Mouse (Mus musculus) neural tube, embryonic 13.5 days (tissue): ENCODE results near the gene Kif26b. TPM values are rescaled to one million over a fixed set of nuclear protein-coding genes. Genes with fewer than 3 reads are reported as not detected.

Source experiments
- ATAC-seq: fragments of 200-750 bp; cut with Nextera tagmentation; 2 replicates; pipeline ENCODE4 v1.8.0; 2017; ENCODE audit warnings: low read depth, mild to moderate bottlenecking, moderate TSS enrichment, moderate library complexity
- H3K27ac ChIP-seq: fragments of 300-500 bp; sonication (generic); replicated peaks from 2 replicates; pipeline ENCODE4 v1.5.1; 2015; ENCODE audit warnings: moderate library complexity, mild to moderate bottlenecking, inconsistent platforms
- H3K27me3 ChIP-seq: fragments of 300-500 bp; sonication (generic); 2 replicates; pipeline ENCODE4 v1.6.1; 2015; ENCODE audit warnings: mild to moderate bottlenecking, inconsistent platforms
- H3K36me3 ChIP-seq: fragments of 300-500 bp; sonication (generic); 2 replicates; pipeline ENCODE4 v1.6.1; 2015; ENCODE audit warnings: mild to moderate bottlenecking, inconsistent platforms
- H3K4me1 ChIP-seq: fragments of 300-500 bp; sonication (generic); replicated peaks from 2 replicates; pipeline ENCODE4 v1.6.1; 2015; ENCODE audit warnings: inconsistent platforms
- H3K4me2 ChIP-seq: fragments of 300-500 bp; sonication (generic); 2 replicates; pipeline ENCODE4 v1.6.1; 2015; ENCODE audit warnings: inconsistent platforms, mild to moderate bottlenecking, moderate library complexity
- H3K4me3 ChIP-seq: fragments of 300-500 bp; sonication (generic); 2 replicates; pipeline ENCODE4 v1.5.1; 2015; ENCODE audit warnings: mild to moderate bottlenecking, inconsistent platforms
- H3K9ac ChIP-seq: fragments of 300-500 bp; sonication (generic); 2 replicates; pipeline ENCODE4 v1.6.1; 2015; ENCODE audit warnings: moderate library complexity, mild to moderate bottlenecking, inconsistent platforms
- H3K9me3 ChIP-seq: fragments of 300-500 bp; sonication (generic); 2 replicates; pipeline ENCODE4 v1.6.1; 2016; ENCODE audit warnings: inconsistent platforms
- WGBS: fragments of 180-500 bp; shearing (Covaris S2); methylation state at CpG from one replicate; pipeline ENCODE4 v1.1.7; 2015; 5-methylcytosine and 5-hydroxymethylcytosine counted together
- polyA plus RNA-seq: library from polyadenylated mRNA; unstranded; fragments of >200 nt; fragmentation: Nextera tagmentation; extraction: Ambion mirVana; gene quantifications from 2 replicates; pipeline ENCODE4 v1.2.1, GENCODE M21; 2015

The Kif26b gene
- polyA plus RNA-seq, 1 experiment from 2014 or later, result 10.5 TPM

DNA sequence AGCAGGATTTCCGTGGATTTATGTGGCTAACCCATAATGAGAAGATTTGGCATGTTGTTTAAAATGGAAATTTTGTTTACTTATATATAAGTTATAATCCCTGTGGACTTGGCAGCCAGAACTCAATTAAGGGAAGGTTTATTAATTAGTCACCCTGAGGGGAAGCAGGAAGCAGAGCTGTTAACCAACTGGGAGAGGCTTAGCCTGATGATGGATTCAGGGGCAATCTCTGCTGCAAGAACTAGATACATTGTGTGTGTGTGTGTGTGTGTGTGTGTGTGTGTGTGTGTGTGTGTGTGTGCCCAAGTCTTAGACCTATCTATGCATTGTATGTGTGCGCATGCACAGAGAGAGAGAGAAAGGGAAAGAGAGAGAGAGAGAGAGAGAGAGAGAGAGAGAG is 348.0 kb downstream of the Kif26b start:
- no peak for ATAC-seq
- Histone ChIP-seq H3K27ac (no peak overlapping the region), H3K4me3 (no peak overlapping the region), H3K9me3 (no peaks in the 10 kb centered on the region), H3K9ac (no peak overlapping the region), H3K27me3 (no peaks in the 10 kb centered on the region), H3K4me1 (0 out of 2 replicates have a peak, but pooled peaks cover 4% of the 10 kb centered on the region), H3K4me2 (no peak overlapping the region), H3K36me3 (peaks cover 35% of the 10 kb centered on the region; the same call in 1 of the 2 replicates)
- 64% methylated on average over 2 of the region's 2 CpGs for WGBS

DNA sequence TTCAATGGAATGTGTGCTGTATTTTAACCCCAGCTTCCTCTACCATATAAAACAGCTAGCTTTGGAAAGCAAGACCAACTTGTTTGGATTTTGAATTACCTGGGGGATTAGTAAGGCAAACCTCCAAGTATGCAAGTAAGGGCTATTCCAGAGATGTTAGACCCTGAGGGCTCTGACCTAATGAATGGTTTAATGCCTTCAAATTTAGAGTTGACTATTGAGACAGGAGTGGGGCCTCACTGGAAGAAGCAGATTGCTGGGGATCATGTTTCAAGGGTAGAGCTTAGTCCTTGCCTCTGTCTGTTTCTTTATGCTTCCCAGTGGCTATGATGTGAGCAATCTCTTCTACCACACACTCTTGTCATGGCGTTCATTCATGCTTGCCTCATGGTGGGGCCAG is 349.8 kb downstream of the Kif26b start:
- Histone ChIP-seq H3K4me1 (0 out of 2 replicates have a peak, but pooled peaks cover 4% of the 10 kb centered on the region), H3K36me3 (peaks cover 32% of the 10 kb centered on the region; the same call in 1 of the 2 replicates), H3K27ac (no peak overlapping the region), H3K9me3 (no peaks in the 10 kb centered on the region), H3K27me3 (no peaks in the 10 kb centered on the region), H3K9ac (no peak overlapping the region), H3K4me3 (no peak overlapping the region), H3K4me2 (no peak overlapping the region)
- ATAC-seq, result no peak
- 80% methylated on average over 1 of the region's 1 CpGs for WGBS

DNA sequence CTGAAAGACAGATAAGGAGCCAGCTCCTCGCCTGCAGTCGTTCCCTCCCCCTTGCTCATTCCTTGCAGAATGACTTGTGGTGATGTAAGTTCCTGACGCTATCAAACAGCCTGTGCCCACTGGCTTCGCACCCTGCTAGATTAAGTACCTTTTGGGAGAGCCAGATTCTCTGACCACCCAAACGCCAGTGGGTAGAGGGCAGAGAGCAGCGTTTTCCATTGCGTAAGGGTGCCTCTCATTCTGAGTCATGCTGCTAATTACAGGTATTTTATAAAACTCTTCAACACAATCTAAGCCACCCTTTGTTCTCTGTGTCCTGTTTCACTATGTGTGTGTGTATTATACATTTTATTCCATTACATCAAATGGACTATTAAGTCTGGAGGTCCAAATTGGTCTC is 352.0 kb downstream of the Kif26b start:
- WGBS, result 94% methylated on average over 7 of the region's 7 CpGs
- peaks cover 26% of the 10 kb centered on the region; the same call in 1 of the 2 replicates for H3K36me3 ChIP-seq
- H3K9ac ChIP-seq, result no peak overlapping the region
- ATAC-seq, result no peak
- H3K4me3 ChIP-seq, result no peak overlapping the region
- 0 out of 2 replicates have a peak, but pooled peaks cover 4% of the 10 kb centered on the region for H3K4me1 ChIP-seq
- no peaks in the 10 kb centered on the region for H3K27me3 ChIP-seq
- H3K4me2 ChIP-seq, result no peak overlapping the region
- no peak overlapping the region for H3K27ac ChIP-seq
- no peaks in the 10 kb centered on the region for H3K9me3 ChIP-seq

DNA sequence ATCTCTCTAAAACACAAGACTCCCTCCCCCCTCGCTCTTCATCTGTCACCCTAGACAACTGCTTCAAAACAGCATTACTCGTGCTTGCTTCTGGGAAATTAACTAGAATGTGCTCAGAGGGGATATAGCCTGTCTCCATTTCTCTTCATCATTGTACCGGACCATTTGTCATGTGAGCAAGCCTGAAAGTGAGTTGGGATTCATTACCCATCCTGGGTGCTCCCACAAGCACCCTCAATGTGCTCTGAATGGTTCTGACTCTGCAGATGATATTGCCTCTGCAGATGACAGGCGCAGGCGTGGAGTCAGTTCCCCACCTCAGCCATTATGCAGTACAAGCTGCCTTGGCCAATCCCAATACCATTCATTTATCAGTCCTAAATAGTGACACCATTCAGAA is 357.7 kb downstream of the Kif26b start:
- H3K4me2 ChIP-seq, result no peak overlapping the region
- WGBS, result 54% methylated on average over 5 of the region's 5 CpGs
- H3K27ac ChIP-seq, result no peak overlapping the region
- peaks cover 7% of the 10 kb centered on the region; the same call in 1 of the 2 replicates for H3K36me3 ChIP-seq
- no peaks in the 10 kb centered on the region for H3K27me3 ChIP-seq
- H3K9me3 ChIP-seq, result no peaks in the 10 kb centered on the region
- no peak overlapping the region for H3K9ac ChIP-seq
- ATAC-seq, result peak; percentile 86
- peaks cover 26% of the 10 kb centered on the region for H3K4me1 ChIP-seq
- no peak overlapping the region for H3K4me3 ChIP-seq

DNA sequence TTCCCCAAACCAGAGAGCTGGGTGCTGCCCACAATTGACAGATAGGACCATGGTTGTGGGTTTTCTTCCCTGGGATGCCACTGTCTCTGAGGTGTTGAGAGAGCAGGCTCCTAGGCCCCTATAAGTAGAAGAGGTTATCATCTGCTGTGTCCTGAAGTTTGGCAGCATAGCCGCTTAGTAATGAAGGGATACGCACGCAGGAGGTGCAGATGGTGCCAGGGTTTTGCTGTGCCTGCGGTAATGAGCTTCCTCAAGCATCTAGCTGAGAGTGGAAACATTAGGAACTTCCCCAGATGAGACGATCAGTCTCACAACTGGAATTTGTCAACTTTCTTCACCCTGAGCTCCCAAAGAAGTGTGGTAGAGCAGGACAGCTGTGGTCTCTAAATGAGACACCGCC is 363.5 kb downstream of the Kif26b start:
- Histone ChIP-seq H3K27me3 (no peaks in the 10 kb centered on the region), H3K4me2 (no peak overlapping the region), H3K9me3 (no peaks in the 10 kb centered on the region), H3K9ac (no peak overlapping the region), H3K36me3 (no peaks in the 10 kb centered on the region), H3K4me1 (peaks cover 23% of the 10 kb centered on the region), H3K27ac (no peak overlapping the region), H3K4me3 (no peak overlapping the region)
- WGBS, result 91% methylated on average over 6 of the region's 6 CpGs
- no peak for ATAC-seq

DNA sequence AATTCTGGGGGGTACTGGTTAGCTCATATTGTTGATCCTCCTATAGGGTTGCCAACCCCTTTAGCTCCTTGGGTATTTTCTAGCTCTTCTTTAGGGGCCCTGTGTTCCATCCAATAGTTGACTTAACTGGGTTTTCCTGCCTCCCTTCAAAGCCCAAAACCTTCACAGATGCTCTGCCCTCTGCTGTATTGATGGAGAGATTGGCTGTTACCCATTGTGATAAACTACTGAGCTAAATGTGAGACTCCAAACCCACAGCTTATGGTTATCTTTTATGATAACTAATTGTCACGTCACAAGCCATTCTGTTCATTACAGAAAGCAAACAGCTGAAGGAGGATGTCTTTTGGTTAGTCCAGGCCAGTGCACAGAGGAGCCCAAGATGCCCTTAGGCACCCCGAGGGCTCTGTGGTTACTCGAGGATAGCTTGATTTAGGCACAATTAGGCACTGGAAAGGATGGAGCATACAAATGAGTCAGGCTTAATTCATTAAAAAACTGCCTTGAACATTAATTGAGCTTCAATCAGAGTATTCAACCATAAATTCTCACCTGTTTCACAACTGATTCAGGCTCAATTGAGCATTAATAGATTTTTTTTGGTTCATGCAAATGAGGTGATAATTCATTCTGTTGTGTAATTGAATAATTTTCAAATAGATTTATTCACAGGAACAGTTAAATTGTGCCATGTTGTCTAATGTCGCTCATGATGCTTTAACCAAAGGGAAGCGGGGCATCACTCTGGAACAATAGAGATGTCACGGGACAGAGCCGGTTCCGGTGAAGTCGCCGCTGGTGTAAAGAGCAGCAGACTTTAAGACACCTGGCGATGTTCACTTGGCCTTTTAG is 364.5 kb downstream of the Kif26b start:
- H3K4me3 ChIP-seq, result no peak overlapping the region
- ATAC-seq, result 0 out of 2 replicates have a peak, but pooled peaks have one; percentile 48
- H3K9ac ChIP-seq, result no peak overlapping the region
- no peaks in the 10 kb centered on the region for H3K27me3 ChIP-seq
- no peaks in the 10 kb centered on the region for H3K9me3 ChIP-seq
- H3K4me1 ChIP-seq, result peaks cover 23% of the 10 kb centered on the region
- no peak overlapping the region for H3K4me2 ChIP-seq
- no peaks in the 10 kb centered on the region; the same call in 1 of the 2 replicates for H3K36me3 ChIP-seq
- H3K27ac ChIP-seq, result no peak overlapping the region
- 47% methylated on average over 11 of the region's 11 CpGs for WGBS

DNA sequence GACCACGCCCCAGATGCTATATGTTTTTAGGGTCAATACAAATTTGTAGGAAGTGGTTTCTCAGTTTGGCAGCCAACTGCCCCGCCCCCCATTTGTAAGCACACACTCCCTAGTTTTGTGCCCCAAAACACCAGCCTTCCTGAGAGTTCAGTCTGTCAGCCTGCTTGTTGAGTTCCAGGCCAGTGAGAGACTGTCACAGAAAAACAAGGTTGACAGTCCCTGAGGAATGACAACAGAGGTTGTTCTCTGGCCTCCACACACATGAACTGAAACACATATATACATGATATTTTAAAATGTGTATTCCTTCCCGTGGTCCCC is 365.1 kb downstream of the Kif26b start:
- Histone ChIP-seq H3K4me3 (no peak overlapping the region), H3K27ac (no peak overlapping the region)
- WGBS, result 84% methylated on average over 3 of the region's 3 CpGs

DNA sequence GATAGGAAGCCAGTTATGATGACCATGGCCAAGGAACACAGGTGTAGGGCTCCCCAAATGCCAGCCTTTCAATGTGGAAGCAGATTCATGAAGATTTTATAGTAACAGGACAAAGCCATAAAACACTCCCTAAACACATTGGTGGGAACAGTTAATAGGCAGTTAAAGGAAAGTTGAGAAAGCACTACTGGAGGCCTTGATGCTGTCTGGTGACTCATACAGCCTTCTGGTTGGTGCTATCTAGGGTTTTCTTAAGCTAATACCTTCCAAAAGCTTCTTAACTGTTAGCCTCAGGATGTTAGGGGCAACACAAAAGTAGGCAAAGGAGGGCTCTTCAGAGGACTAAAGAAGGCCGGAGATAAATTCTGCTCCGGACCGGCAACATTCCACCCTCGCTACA is 366.7 kb downstream of the Kif26b start:
- H3K4me3 ChIP-seq, result no peak overlapping the region
- no peak overlapping the region for H3K4me2 ChIP-seq
- peaks cover 3% of the 10 kb centered on the region; the same call in 1 of the 2 replicates for H3K4me1 ChIP-seq
- H3K36me3 ChIP-seq, result no peaks in the 10 kb centered on the region; the same call in 1 of the 2 replicates
- H3K27ac ChIP-seq, result no peak overlapping the region
- 96% methylated on average over 4 of the region's 4 CpGs for WGBS
- no peak for ATAC-seq
- H3K9me3 ChIP-seq, result no peaks in the 10 kb centered on the region
- no peak overlapping the region for H3K9ac ChIP-seq
- no peaks in the 10 kb centered on the region for H3K27me3 ChIP-seq

More for the DNA sequence above, 365.1 kb downstream of the Kif26b start:
- no peak overlapping the region for H3K4me2 ChIP-seq
- H3K27me3 ChIP-seq, result no peaks in the 10 kb centered on the region
- no peak overlapping the region for H3K9ac ChIP-seq
- H3K9me3 ChIP-seq, result no peaks in the 10 kb centered on the region
- ATAC-seq, result no peak
- peaks cover 20% of the 10 kb centered on the region for H3K4me1 ChIP-seq
- no peaks in the 10 kb centered on the region; the same call in 1 of the 2 replicates for H3K36me3 ChIP-seq

DNA sequence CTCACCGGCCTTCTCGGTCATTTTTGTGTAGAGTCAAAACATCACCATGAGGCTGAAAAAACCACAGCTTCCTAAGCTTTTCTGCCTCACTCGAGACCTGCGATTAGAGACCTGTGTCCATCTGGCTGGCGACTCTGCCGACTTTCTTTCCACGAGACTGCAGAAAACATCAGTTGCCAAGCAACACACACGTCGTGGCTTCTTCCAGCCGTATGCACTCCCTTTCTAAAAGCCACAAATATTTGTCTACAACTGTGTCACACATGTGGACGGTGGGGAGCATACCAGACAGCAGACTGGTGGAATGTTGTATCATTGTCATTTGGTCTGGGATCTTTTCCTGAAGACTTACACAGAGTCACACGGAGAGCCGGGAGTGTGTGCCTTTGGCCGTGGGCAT is 382.0 kb downstream of the Kif26b start:
- Histone ChIP-seq H3K4me2 (no peak overlapping the region), H3K4me1 (peaks cover 40% of the 10 kb centered on the region), H3K27me3 (no peaks in the 10 kb centered on the region), H3K9ac (no peak overlapping the region), H3K36me3 (peaks cover 9% of the 10 kb centered on the region), H3K4me3 (no peak overlapping the region), H3K9me3 (no peaks in the 10 kb centered on the region), H3K27ac (peak overlapping the region; percentile 59)
- 46% methylated on average over 14 of the region's 14 CpGs for WGBS
- no peak for ATAC-seq

DNA sequence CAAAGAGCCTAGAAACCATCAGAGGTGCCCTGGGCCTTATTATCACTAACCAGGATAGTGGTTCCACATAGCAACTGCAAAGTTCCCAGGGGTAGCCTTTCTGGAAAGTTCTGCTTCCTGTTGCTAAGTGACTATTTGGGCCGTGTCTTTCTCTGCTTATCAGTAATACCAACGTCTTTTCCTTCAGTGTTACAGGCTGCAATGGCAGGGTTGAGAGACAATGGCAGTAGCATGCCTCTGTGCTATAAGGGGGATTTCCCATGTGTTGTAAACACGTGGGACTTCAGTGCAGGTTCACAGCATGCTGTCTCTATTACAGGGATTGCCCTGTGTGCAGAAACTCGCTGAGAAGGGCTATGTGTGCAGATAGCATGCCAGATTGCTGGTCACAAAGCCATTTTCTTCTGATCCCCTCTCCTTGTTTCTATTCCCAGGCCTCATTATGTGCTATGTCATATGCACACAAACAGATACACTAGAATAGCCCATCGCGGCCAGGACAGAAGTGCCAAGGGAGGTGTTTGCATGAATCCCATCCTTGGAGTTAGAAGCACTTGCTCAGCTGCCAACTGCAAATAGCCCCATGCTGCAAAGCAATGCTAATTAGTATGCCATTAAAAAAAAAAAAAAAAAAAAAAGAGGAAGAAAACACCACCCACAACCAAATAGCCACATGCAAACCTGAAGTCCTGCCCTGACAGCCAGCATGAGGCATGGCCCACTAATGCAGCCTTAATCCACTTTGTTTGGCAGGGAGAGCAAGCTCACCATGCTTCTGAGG is 384.2 kb downstream of the Kif26b start:
- peaks cover 28% of the 10 kb centered on the region for H3K36me3 ChIP-seq
- H3K4me2 ChIP-seq, result no peak overlapping the region
- peaks cover 49% of the 10 kb centered on the region for H3K4me1 ChIP-seq
- H3K9ac ChIP-seq, result no peak overlapping the region
- no peak overlapping the region for H3K4me3 ChIP-seq
- WGBS, result 36% methylated on average over 6 of the region's 6 CpGs
- peak overlapping the region; percentile 67 for H3K27ac ChIP-seq
- ATAC-seq, result no peak
- H3K27me3 ChIP-seq, result peaks cover 8% of the 10 kb centered on the region
- H3K9me3 ChIP-seq, result no peaks in the 10 kb centered on the region

DNA sequence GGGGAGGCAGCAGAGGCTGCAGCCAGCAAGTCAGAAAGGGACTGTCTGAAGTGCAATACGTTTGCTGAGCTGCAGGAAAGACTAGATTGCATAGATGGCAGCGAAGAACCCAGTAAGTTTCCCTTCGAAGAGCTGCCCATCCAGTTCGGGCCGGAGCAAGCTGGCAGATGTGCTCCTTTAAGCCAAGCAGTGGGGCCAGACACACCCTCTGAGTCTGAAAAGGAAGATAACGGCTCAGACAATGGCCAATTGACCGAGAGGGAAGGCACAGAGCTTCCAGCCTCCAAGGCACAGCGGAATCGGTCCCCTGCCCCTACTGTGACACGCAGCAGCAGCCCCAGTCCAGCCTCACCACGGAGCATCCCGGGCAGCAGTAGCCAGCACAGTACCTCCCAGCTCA is 386.1 kb downstream of the Kif26b start:
- Histone ChIP-seq H3K4me1 (peaks cover 68% of the 10 kb centered on the region), H3K9ac (no peak overlapping the region), H3K4me3 (no peak overlapping the region), H3K4me2 (no peak overlapping the region), H3K36me3 (peaks cover 28% of the 10 kb centered on the region), H3K9me3 (no peaks in the 10 kb centered on the region), H3K27ac (no peak overlapping the region), H3K27me3 (peaks cover 8% of the 10 kb centered on the region)
- 51% methylated on average over 12 of the region's 12 CpGs for WGBS
- no peak for ATAC-seq

DNA sequence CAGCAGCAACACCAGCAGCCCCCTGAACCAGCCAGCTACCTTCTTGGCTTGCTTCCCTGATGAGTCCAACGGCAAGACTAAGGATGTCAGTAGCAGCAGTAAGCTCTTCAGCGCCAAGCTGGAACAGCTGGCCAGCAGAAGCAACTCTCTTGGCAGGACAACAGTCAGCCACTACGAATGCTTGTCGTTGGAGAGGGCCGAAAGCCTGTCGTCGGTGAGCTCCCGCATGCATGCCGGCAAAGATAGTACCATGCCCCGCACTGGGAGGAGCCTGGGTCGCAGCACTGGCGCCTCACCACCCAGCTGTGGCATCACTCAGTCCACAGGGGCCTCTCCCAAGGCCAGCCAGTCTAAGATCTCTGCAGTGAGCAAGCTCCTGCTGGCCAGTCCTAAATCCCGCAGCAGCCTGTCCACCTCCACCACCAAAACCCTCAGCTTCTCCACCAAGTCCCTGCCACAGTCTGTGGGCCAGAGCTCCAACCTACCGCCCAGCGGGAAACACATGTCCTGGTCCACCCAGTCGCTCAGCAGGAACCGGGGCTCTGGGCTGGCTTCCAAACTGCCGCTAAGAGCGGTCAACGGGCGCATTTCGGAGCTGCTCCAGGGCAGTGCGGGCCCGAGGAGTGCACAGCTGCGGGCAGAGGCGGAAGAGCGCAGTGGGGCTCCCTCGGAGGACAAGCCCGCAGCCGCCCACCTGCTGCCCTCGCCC is 388.4 kb downstream of the Kif26b start:
- no peak overlapping the region for H3K9ac ChIP-seq
- no peak overlapping the region for H3K4me3 ChIP-seq
- H3K4me2 ChIP-seq, result no peak overlapping the region
- ATAC-seq, result no peak
- H3K36me3 ChIP-seq, result peaks cover 28% of the 10 kb centered on the region
- H3K4me1 ChIP-seq, result peaks cover 56% of the 10 kb centered on the region
- no peaks in the 10 kb centered on the region for H3K9me3 ChIP-seq
- H3K27me3 ChIP-seq, result peaks cover 8% of the 10 kb centered on the region
- WGBS, result 70% methylated on average over 31 of the region's 31 CpGs
- H3K27ac ChIP-seq, result no peak overlapping the region
